Mouse (Mus musculus) macrophage (primary cell): ENCODE results near the gene Eddm3b. TPM values are rescaled to one million over a fixed set of nuclear protein-coding genes. Genes with fewer than 3 reads are reported as not detected.

Source experiments
- H3K27ac ChIP-seq: fragments of 350-480 bp; formaldehyde crosslinking; 2 replicates; pipeline ENCODE4 v1.9.0; 2021
- H3K36me3 ChIP-seq: fragments of 350-480 bp; formaldehyde crosslinking; 2 replicates; pipeline ENCODE4 v1.9.0; 2021; ENCODE audit errors: inconsistent target
- H3K4me3 ChIP-seq: fragments of 350-480 bp; formaldehyde crosslinking; 2 replicates; pipeline ENCODE4 v1.9.0; 2021; ENCODE audit errors: inconsistent target
- H3K79me2 ChIP-seq: fragments of 350-480 bp; formaldehyde crosslinking; 2 replicates; pipeline ENCODE4 v1.9.0; 2021; ENCODE audit errors: inconsistent target
- WGBS: methylation state at CpG from one replicate; pipeline ENCODE4 v1.1.7; 2026; ENCODE audit warnings: inconsistent platforms; ENCODE audit not compliant: missing documents; 5-methylcytosine and 5-hydroxymethylcytosine counted together
- polyA plus RNA-seq: library from polyadenylated mRNA; stranded (reverse); fragments of 250-400 nt; gene quantifications from 3 replicates; pipeline ENCODE4 v1.2.4, GENCODE M21; 2018; ENCODE audit warnings: inconsistent platforms

The Eddm3b gene
- polyA plus RNA-seq, 1 experiment from 2014 or later = not detected

DNA sequence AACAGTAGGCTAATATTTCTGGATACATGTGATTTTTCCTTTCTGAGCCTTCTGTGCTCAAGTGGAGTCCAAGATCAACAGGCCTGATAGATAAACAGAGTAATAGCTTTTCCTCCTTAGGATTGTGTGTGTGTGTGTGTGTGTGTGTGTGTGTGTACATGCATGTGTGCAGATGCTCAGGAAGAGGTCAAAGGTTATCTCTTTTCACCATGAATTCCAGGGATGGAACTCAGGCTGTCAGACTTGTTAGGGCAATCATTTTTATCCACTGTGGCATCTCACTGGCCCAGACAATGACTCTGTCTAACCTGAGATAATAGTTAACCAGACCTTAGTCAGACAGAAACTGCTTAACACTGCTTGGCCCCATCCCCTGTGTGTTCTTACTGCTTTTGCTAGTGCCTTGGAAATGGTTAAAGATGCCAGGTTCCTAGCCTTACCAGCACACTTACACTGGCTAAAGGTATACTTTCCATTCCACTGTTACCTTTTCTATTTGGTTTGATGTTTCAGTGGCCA lies 7.7 kb upstream of the Eddm3b start:
- Histone ChIP-seq H3K27ac (no peak overlapping the region), H3K79me2 (no peaks in the 10 kb centered on the region), H3K4me3 (no peak overlapping the region), H3K36me3 (peaks cover 12% of the 10 kb centered on the region; the same call in 1 of the 2 replicates)

- Histone ChIP-seq H3K36me3 (no peaks in the 10 kb centered on the region), H3K4me3 (no peak overlapping the region), H3K79me2 (no peaks in the 10 kb centered on the region), H3K27ac (no peak overlapping the region)
- 60% methylated on average over 3 of the region's 3 CpGs for WGBS
Measured at GRCm38 (mm10) chr14:51111966-51112365, 2.3 kb upstream of the Eddm3b start.

DNA sequence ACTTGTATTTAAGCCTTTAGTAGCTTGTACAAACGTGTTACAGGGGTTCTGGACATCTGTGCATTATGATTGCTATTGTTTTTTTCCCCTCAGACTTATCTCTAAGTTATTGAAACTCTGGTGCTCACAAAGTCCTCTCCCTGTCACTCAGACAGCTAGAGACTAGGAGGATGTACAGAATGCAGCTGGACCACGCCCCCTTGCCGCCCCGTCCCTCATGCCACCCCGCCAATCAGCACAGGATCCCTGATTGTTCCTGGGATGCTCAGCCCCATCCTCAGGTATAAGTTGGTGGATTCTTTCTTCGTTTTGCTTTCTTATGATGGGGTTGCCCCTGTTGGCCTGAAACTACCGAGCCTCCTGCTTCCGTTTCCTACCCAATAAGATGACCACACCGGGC lies 750 bp upstream of the Eddm3b start:
- WGBS = 89% methylated on average over 9 of the region's 9 CpGs
- Histone ChIP-seq H3K4me3 (no peak overlapping the region), H3K79me2 (no peaks in the 10 kb centered on the region), H3K27ac (no peak overlapping the region), H3K36me3 (no peaks in the 10 kb centered on the region)

- no peaks in the 10 kb centered on the region for H3K79me2 ChIP-seq
- 94% methylated on average over 6 of the region's 6 CpGs for WGBS
- H3K4me3 ChIP-seq = no peak overlapping the region
- H3K36me3 ChIP-seq = no peaks in the 10 kb centered on the region
- no peak overlapping the region for H3K27ac ChIP-seq
Measured at GRCm38 (mm10) chr14:51125684-51126083, 11.5 kb downstream of the Eddm3b start.

DNA sequence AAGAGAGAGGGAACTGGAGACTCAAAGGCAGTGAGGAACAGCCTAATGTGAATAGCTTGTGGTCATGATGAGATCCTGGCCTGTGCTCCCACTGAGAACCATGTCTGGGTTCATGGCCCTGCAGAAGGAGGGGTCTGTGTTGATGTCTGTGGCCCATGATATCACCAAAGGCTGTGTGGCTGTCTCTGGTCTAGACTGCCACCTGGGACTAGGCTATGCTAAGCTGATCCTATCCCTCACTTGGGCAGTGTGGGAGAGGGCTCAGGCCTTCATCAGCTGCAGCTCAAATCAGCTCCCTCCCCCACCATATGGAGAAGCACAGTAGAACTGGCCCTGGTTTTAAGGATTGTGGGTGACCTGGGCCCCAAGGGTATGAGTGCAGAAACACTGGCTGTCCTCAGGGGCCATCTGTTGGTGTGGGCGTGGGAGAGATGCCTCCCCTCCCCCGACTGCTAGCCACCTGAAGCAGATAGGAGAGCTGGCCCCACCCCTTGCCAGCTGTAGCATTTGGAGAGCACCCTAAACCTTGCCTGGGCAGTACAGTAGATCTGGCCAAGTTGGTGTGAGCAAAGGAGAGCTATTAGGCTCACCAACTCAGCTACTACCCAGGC lies 13.5 kb downstream of the Eddm3b start:
- 71% methylated on average over 2 of the region's 2 CpGs for WGBS
- Histone ChIP-seq H3K27ac (peak overlapping the region; percentile 21; the same call in 1 of the 2 replicates), H3K79me2 (no peaks in the 10 kb centered on the region), H3K4me3 (no peak overlapping the region), H3K36me3 (no peaks in the 10 kb centered on the region)

GRCm38 (mm10) chr14:51128775-51129623 lies 14.8 kb downstream of the Eddm3b start:
- WGBS = 15% methylated on average over 9 of the region's 9 CpGs

DNA sequence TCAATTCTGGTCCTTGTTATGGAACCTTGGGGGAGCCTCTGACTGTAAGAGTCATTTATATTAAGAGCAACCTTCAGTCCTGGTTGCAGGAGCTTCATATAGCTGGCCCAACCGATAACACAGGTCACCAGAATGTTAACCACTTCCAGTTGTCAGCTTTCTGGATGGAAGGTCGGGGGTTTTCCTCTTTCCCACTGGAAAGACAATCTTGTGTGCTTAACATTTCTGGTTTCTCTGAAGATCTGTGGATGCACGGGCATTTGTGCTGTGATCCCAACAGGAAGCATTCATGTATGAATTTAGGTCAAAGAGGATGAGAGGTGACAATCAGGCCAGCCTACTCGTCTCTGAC lies 15.4 kb downstream of the Eddm3b start:
- 35% methylated on average over 4 of the region's 4 CpGs for WGBS
- Histone ChIP-seq H3K79me2 (no peaks in the 10 kb centered on the region), H3K4me3 (peak overlapping the region; percentile 39), H3K36me3 (no peaks in the 10 kb centered on the region), H3K27ac (peak overlapping the region; percentile 80)

More at GRCm38 (mm10) chr14:51128775-51129623, 14.8 kb downstream of the Eddm3b start:
- Histone ChIP-seq H3K79me2 (no peaks in the 10 kb centered on the region), H3K4me3 (peak overlapping the region; percentile 39), H3K36me3 (no peaks in the 10 kb centered on the region), H3K27ac (peak overlapping the region; percentile 80)

- no peak overlapping the region for H3K4me3 ChIP-seq
- no peaks in the 10 kb centered on the region for H3K79me2 ChIP-seq
- WGBS = 62% methylated on average over 9 of the region's 9 CpGs
- no peaks in the 10 kb centered on the region for H3K36me3 ChIP-seq
- 0 out of 2 replicates have a peak overlapping the region, but pooled peaks have one; percentile 80 for H3K27ac ChIP-seq
Measured at GRCm38 (mm10) chr14:51130315-51130940, 16.2 kb downstream of the Eddm3b start.

- Histone ChIP-seq H3K4me3 (no peak overlapping the region), H3K79me2 (no peaks in the 10 kb centered on the region), H3K27ac (no peak overlapping the region), H3K36me3 (no peaks in the 10 kb centered on the region)
- WGBS = 90% methylated on average over 7 of the region's 7 CpGs
Measured at GRCm38 (mm10) chr14:51131086-51131815, 17.0 kb downstream of the Eddm3b start.

DNA sequence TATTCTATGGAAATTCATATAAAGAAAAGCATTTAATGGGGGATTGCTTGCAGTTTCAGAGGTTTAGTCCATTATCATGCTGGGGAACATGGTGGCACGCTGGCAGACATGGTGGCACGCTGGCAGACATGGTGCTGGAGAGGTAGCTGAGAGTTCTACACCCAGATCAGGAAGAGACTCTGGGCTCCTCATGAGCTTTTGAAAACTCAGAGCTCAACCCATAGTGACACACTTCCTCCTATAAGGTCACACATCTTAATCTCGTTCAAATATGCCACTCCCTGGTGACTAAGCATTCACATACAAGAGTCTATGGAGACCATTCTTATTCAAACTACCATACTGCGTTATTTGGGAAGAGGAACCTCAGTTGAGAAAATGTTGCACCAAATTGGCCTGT lies 18.1 kb downstream of the Eddm3b start:
- no peak overlapping the region for H3K27ac ChIP-seq
- 48% methylated on average over 4 of the region's 4 CpGs for WGBS
- H3K79me2 ChIP-seq = no peaks in the 10 kb centered on the region
- H3K36me3 ChIP-seq = no peaks in the 10 kb centered on the region
- no peak overlapping the region for H3K4me3 ChIP-seq

GRCm38 (mm10) chr14:51140342-51140741 lies 26.1 kb downstream of the Eddm3b start:
- Histone ChIP-seq H3K36me3 (no peaks in the 10 kb centered on the region), H3K27ac (no peak overlapping the region), H3K79me2 (no peaks in the 10 kb centered on the region), H3K4me3 (no peak overlapping the region)
- 76% methylated on average over 2 of the region's 2 CpGs for WGBS

GRCm38 (mm10) chr14:51142119-51142518 lies 27.9 kb downstream of the Eddm3b start:
- Histone ChIP-seq H3K4me3 (no peak overlapping the region), H3K36me3 (no peaks in the 10 kb centered on the region), H3K27ac (no peak overlapping the region), H3K79me2 (no peaks in the 10 kb centered on the region)
- 98% methylated on average over 4 of the region's 4 CpGs for WGBS

GRCm38 (mm10) chr14:51142568-51142967 lies 28.3 kb downstream of the Eddm3b start:
- no peaks in the 10 kb centered on the region for H3K79me2 ChIP-seq
- H3K36me3 ChIP-seq = no peaks in the 10 kb centered on the region
- H3K27ac ChIP-seq = no peak overlapping the region
- H3K4me3 ChIP-seq = no peak overlapping the region
- 92% methylated on average over 3 of the region's 3 CpGs for WGBS

- 84% methylated on average over 4 of the region's 4 CpGs for WGBS
- H3K36me3 ChIP-seq = no peaks in the 10 kb centered on the region
- no peaks in the 10 kb centered on the region for H3K79me2 ChIP-seq
- H3K27ac ChIP-seq = no peak overlapping the region
- no peak overlapping the region for H3K4me3 ChIP-seq
Measured at GRCm38 (mm10) chr14:51143287-51143686, 29.1 kb downstream of the Eddm3b start.
